Mouse (Mus musculus): ENCODE measurements around the gene Ccdc84. TPM values are rescaled to one million over a fixed set of nuclear protein-coding genes. Genes with fewer than 3 reads are reported as not detected.
"Not testable (repeated sequence)": the region's sequence is repeated elsewhere in the genome, so short reads cannot be mapped to it uniquely, and the experiment has no call there.

Ccdc84 gene
- polyA plus RNA-seq, 1 experiment, result 68.9 TPM

- 61% methylated on average over 3 of the region's 3 CpGs for WGBS
- Histone ChIP-seq H3K4me3 (replicated peaks; ENCODE audit: control insufficient read depth, low read depth, low read length) (no peak overlapping the region), H3K4me1 (ENCODE audit: control insufficient read depth, insufficient read depth, low read length) (peaks cover 1% of the 10 kb centered on the region; the same call in 1 of the 2 replicates), H3K27ac (ENCODE audit: control insufficient read depth, insufficient read depth, low read depth, low read length, poor library complexity) (no peak overlapping the region)
- peak; percentile 47; the same call in 1 of the 2 replicates for TF ChIP-seq CTCF (IDR thresholded peaks at IDR 0.05; ENCODE audit: control insufficient read depth, insufficient read depth, low read length)
- TF ChIP-seq POLR2A (IDR thresholded peaks at IDR 0.05; ENCODE audit: borderline replicate concordance, control insufficient read depth, low read depth, low read length), result no peak
Observed at GRCm38 (mm10) chr9:44364480-44364879, 53.9 kb downstream of the Ccdc84 start.

- not testable (repeated sequence) for H3K4me3 ChIP-seq (replicated peaks; ENCODE audit: control insufficient read depth, low read depth, low read length); H3K4me1 ChIP-seq (ENCODE audit: control insufficient read depth, insufficient read depth, low read length)
- WGBS, result 34% methylated on average over 4 of the region's 4 CpGs
- H3K27ac ChIP-seq (ENCODE audit: control insufficient read depth, insufficient read depth, low read depth, low read length, poor library complexity), result peak overlapping the region; percentile 89; the same call in 1 of the 2 replicates
Observed at GRCm38 (mm10) chr9:44361931-44362330, 56.4 kb downstream of the Ccdc84 start.

- peaks cover 1% of the 10 kb centered on the region; the same call in 1 of the 2 replicates for H3K4me1 ChIP-seq (ENCODE audit: control insufficient read depth, insufficient read depth, low read length)
- peak within 1 kb of the TSS; percentile 92 for H3K4me3 ChIP-seq (replicated peaks; ENCODE audit: control insufficient read depth, low read depth, low read length)
- WGBS, result under 1% methylated on average over 44 of the region's 44 CpGs
- TF ChIP-seq POLR2A (IDR thresholded peaks at IDR 0.05; ENCODE audit: borderline replicate concordance, control insufficient read depth, low read depth, low read length) (peak; percentile 67; the same call in 1 of the 2 replicates), CTCF (IDR thresholded peaks at IDR 0.05; ENCODE audit: control insufficient read depth, insufficient read depth, low read length) (no peak)
- peak within 1 kb of the TSS; percentile 89 for H3K27ac ChIP-seq (ENCODE audit: control insufficient read depth, insufficient read depth, low read depth, low read length, poor library complexity)
Observed at GRCm38 (mm10) chr9:44361190-44361917, 57.0 kb downstream of the Ccdc84 start, which contains the start of gene Vps11. TSS of gene Vps11 (minus strand) at chr9:44361670.

Other genes with a start within 250 kb of the Ccdc84 start
- 24.3 and 50.5 TPM in 2 replicates for gene Cbl, start 184.5 kb downstream of the Ccdc84 start, polyA plus RNA-seq (2011; ENCODE audit: insufficient read depth, insufficient read length, low replicate concordance, missing spikeins)
- gene Ccdc153, start 177.9 kb downstream of the Ccdc84 start, polyA plus RNA-seq (2011; ENCODE audit: insufficient read depth, insufficient read length, low replicate concordance, missing spikeins), result 1.4 TPM in 1 of 2 replicates, not detected in the other
- gene Pdzd3, start 167.1 kb downstream of the Ccdc84 start, polyA plus RNA-seq (2011; ENCODE audit: insufficient read depth, insufficient read length, low replicate concordance, missing spikeins), result 2.7 and 7.3 TPM in 2 replicates
- 11.6 and 25.0 TPM in 2 replicates for gene Nlrx1, start 150.0 kb downstream of the Ccdc84 start, polyA plus RNA-seq (2011; ENCODE audit: insufficient read depth, insufficient read length, low replicate concordance, missing spikeins)
- gene Abcg4, start 130.0 kb downstream of the Ccdc84 start, polyA plus RNA-seq (2011; ENCODE audit: insufficient read depth, insufficient read length, low replicate concordance, missing spikeins), result 45.0 and 74.1 TPM in 2 replicates
- 9.1 and 21.6 TPM in 2 replicates for gene Hinfp, start 112.9 kb downstream of the Ccdc84 start, polyA plus RNA-seq (2011; ENCODE audit: insufficient read depth, insufficient read length, low replicate concordance, missing spikeins)
- gene C2cd2l, start 98.3 kb downstream of the Ccdc84 start, polyA plus RNA-seq (2011; ENCODE audit: insufficient read depth, insufficient read length, low replicate concordance, missing spikeins), result 14.6 and 17.5 TPM in 2 replicates
- gene Dpagt1, start 92.5 kb downstream of the Ccdc84 start, polyA plus RNA-seq (2011; ENCODE audit: insufficient read depth, insufficient read length, low replicate concordance, missing spikeins), result 11.2 and 30.7 TPM in 2 replicates
- gene H2afx, start 83.9 kb downstream of the Ccdc84 start, polyA plus RNA-seq (2011; ENCODE audit: insufficient read depth, insufficient read length, low replicate concordance, missing spikeins), result 184 and 201 TPM in 2 replicates
- gene Hmbs, start 74.3 kb downstream of the Ccdc84 start, polyA plus RNA-seq (2011; ENCODE audit: insufficient read depth, insufficient read length, low replicate concordance, missing spikeins), result 824 and 950 TPM in 2 replicates
- 17.2 and 29.6 TPM in 2 replicates for gene Vps11, start 56.9 kb downstream of the Ccdc84 start, polyA plus RNA-seq (2011; ENCODE audit: insufficient read depth, insufficient read length, low replicate concordance, missing spikeins)
- 13.5 and 34.2 TPM in 2 replicates for gene Hyou1, start 39.1 kb downstream of the Ccdc84 start, polyA plus RNA-seq (2011; ENCODE audit: insufficient read depth, insufficient read length, low replicate concordance, missing spikeins)
- gene Slc37a4, start 21.7 kb downstream of the Ccdc84 start, polyA plus RNA-seq (2011; ENCODE audit: insufficient read depth, insufficient read length, low replicate concordance, missing spikeins), result 9.8 and 16.9 TPM in 2 replicates
- 1,039 and 1,790 TPM in 2 replicates for gene Rps25, start 11.4 kb downstream of the Ccdc84 start, polyA plus RNA-seq (2011; ENCODE audit: insufficient read depth, insufficient read length, low replicate concordance, missing spikeins)
- 36.9 and 50.1 TPM in 2 replicates for gene Trappc4, start 11.0 kb downstream of the Ccdc84 start, polyA plus RNA-seq (2011; ENCODE audit: insufficient read depth, insufficient read length, low replicate concordance, missing spikeins)
- gene Foxr1, start 22.6 kb upstream of the Ccdc84 start, polyA plus RNA-seq (2011; ENCODE audit: insufficient read depth, insufficient read length, low replicate concordance, missing spikeins), result not detected in 2 replicates
- gene Upk2, start 36.4 kb upstream of the Ccdc84 start, polyA plus RNA-seq (2011; ENCODE audit: insufficient read depth, insufficient read length, low replicate concordance, missing spikeins), result not detected in 2 replicates
- 9.0 and 15.6 TPM in 2 replicates for gene Bcl9l, start 64.3 kb upstream of the Ccdc84 start, polyA plus RNA-seq (2011; ENCODE audit: insufficient read depth, insufficient read length, low replicate concordance, missing spikeins)
- gene Cxcr5, start 143.3 kb upstream of the Ccdc84 start, polyA plus RNA-seq (2011; ENCODE audit: insufficient read depth, insufficient read length, low replicate concordance, missing spikeins), result 0.61 and 13.4 TPM in 2 replicates
- gene Ddx6, start 186.3 kb upstream of the Ccdc84 start, polyA plus RNA-seq (2011; ENCODE audit: insufficient read depth, insufficient read length, low replicate concordance, missing spikeins), result 38.4 and 48.4 TPM in 2 replicates

Data from bone marrow, adult 2 months (tissue).